Mouse (Mus musculus): ENCODE measurements around the gene Gpx3. TPM values are rescaled to one million over a fixed set of nuclear protein-coding genes. Genes with fewer than 3 reads are reported as not detected.
A peak's percentile ranks its signal among the peaks of the same experiment; 100 is the strongest.

Gpx3 gene
- total and polyA plus RNA-seq, 2 experiments from 2014 or later: 16.0 to 44.0 TPM

DNA sequence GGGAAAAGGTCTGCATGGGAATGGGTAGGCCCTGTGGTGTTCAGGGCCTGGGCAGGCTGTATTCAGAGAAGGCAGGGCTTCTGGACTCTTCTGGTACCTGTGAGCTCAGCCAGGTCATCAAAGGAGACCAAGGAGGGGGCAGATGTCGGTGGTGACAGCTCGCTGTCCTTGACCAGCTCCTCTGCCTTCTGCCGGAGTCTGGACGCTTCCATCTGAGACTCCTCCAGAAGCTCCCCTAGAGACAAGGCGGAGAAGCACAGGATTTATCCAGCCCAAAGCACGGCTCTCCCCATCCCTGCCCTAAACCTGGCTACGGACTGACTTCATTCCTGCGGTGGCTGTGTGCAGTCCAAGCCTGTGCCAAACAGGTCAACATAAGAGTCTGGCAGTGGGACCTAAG lies 37.2 kb downstream of the Gpx3 start:
- no peak overlapping the region for H3K9ac ChIP-seq
- H3K36me3 ChIP-seq (ENCODE audit: insufficient read depth): peaks cover 3% of the 10 kb centered on the region; the same call in 1 of the 2 replicates
- H3K9me3 ChIP-seq (ENCODE audit: low read length): no peaks in the 10 kb centered on the region
- 88% methylated on average over 8 of the region's 8 CpGs for WGBS
- no peaks in the 10 kb centered on the region for H3K4me1 ChIP-seq (ENCODE audit: insufficient read depth)
- no peak overlapping the region for H3K4me3 ChIP-seq (ENCODE audit: low read depth, low read length)
- no peak for TF ChIP-seq CTCF (IDR thresholded peaks at IDR 0.05; ENCODE audit: low read depth)
- H3K4me2 ChIP-seq (ENCODE audit: low read depth): no peak overlapping the region
- ATAC-seq: no peak
- DNase-seq: no peak
- H3K27me3 ChIP-seq (ENCODE audit: insufficient read depth, low read length): no peaks in the 10 kb centered on the region
- H3K27ac ChIP-seq (ENCODE audit: low read depth, low read length): no peak overlapping the region

DNA sequence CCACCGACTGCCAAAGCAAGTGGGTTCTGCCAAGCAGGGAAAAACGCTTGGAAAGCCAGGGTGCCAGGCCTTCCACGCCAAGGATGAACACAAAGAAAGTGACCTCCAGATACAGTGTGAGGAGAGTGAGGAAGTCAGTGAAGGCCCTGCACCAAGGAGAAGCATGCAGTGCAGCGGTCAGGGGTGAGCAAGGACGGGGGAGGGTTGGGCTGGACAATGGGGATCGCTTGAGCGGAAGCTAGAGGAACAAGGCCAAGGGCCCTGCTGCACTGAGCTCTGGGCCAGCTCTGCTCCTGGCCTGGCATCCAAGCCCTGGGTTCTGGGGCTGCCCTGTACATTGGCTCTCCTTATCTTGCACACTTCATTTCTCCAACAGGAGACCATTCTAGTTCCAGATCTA lies 37.8 kb downstream of the Gpx3 start:
- Histone ChIP-seq H3K4me1 (ENCODE audit: insufficient read depth) (no peaks in the 10 kb centered on the region), H3K4me3 (ENCODE audit: low read depth, low read length) (no peak overlapping the region), H3K36me3 (ENCODE audit: insufficient read depth) (peaks cover 3% of the 10 kb centered on the region; the same call in 1 of the 2 replicates), H3K27me3 (ENCODE audit: insufficient read depth, low read length) (no peaks in the 10 kb centered on the region), H3K9me3 (ENCODE audit: low read length) (no peaks in the 10 kb centered on the region), H3K27ac (ENCODE audit: low read depth, low read length) (no peak overlapping the region), H3K9ac (no peak overlapping the region), H3K4me2 (ENCODE audit: low read depth) (no peak overlapping the region)
- DNase-seq: no peak
- WGBS: 74% methylated on average over 7 of the region's 7 CpGs
- ATAC-seq: no peak
- no peak for TF ChIP-seq CTCF (IDR thresholded peaks at IDR 0.05; ENCODE audit: low read depth)

DNA sequence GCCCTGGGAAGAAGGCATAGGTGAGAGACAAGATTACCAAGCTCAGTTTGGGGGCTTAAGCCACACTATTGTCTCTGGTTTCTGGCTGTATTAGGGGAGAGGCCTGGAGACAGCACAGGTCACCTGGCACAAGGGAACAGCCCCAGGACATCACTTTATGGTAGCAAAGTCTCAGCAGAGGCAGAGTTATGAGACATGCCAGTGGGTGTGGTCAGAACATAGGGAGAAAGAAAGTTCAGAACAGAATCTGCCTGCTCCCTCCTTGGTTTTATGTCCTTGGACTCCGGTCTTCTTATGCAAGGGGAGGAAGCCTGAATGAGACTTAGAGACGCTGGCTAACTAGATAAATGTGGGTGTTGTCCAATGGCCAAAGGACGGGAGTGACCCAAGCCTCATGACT lies 42.4 kb downstream of the Gpx3 start:
- no peak for TF ChIP-seq CTCF (IDR thresholded peaks at IDR 0.05; ENCODE audit: low read depth)
- no peaks in the 10 kb centered on the region for H3K27me3 ChIP-seq (ENCODE audit: insufficient read depth, low read length)
- H3K4me3 ChIP-seq (ENCODE audit: low read depth, low read length): no peak overlapping the region
- H3K4me2 ChIP-seq (ENCODE audit: low read depth): no peak overlapping the region
- no peak for DNase-seq
- no peaks in the 10 kb centered on the region for H3K36me3 ChIP-seq (ENCODE audit: insufficient read depth)
- no peak overlapping the region for H3K27ac ChIP-seq (ENCODE audit: low read depth, low read length)
- no peaks in the 10 kb centered on the region for H3K9me3 ChIP-seq (ENCODE audit: low read length)
- ATAC-seq: no peak
- H3K9ac ChIP-seq: no peak overlapping the region
- 88% methylated on average over 3 of the region's 3 CpGs for WGBS
- no peaks in the 10 kb centered on the region for H3K4me1 ChIP-seq (ENCODE audit: insufficient read depth)

DNA sequence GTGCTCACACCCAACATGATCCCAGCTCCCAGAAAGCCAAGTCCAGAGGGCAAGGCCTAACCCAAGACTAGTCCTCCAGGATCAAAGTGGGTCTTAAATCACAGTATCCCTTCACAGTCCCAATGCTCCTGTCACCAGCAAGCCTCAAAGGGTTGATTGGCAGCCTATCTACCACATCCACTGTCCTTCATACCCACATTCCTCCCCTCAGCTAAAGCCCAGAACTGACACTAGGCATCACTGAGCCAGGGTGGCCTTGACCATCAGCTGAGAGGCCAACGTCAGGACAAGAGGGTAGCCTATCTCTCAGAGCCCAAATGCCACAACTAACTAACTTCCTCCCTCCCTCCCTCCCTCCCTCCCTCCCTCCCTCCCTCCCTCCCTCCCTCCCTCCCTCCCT lies 47.5 kb downstream of the Gpx3 start:
- Histone ChIP-seq H3K4me3 (ENCODE audit: low read depth, low read length) (no peak overlapping the region), H3K36me3 (ENCODE audit: insufficient read depth) (no peaks in the 10 kb centered on the region), H3K27ac (ENCODE audit: low read depth, low read length) (no peak overlapping the region), H3K27me3 (ENCODE audit: insufficient read depth, low read length) (no peaks in the 10 kb centered on the region), H3K4me2 (ENCODE audit: low read depth) (no peak overlapping the region), H3K9ac (no peak overlapping the region), H3K9me3 (ENCODE audit: low read length) (no peaks in the 10 kb centered on the region), H3K4me1 (ENCODE audit: insufficient read depth) (0 out of 2 replicates have a peak, but pooled peaks cover 6% of the 10 kb centered on the region)
- no peak for ATAC-seq
- DNase-seq: no peak
- 86% methylated on average over 1 of the region's 1 CpGs for WGBS
- TF ChIP-seq CTCF (IDR thresholded peaks at IDR 0.05; ENCODE audit: low read depth): no peak

DNA sequence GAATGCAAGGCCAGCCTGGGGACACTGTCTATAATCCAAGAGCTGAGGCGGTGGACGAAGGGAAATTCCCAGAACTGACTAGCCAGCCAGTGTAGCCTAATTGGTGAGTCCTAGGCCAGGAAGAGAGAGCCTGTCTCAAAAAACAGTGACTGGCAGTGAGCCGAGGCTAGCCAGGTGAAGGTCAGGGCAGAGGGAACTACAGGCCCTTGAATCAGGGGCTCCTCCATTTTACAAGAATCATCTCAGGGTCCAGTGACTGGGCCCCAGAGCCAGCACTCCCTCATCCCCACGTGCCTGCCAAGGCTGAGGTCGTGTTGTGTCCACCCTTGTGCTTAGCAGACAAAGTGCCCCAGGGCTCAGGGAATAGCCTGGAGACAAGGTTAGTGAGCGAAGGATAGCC lies 48.4 kb downstream of the Gpx3 start:
- H3K9me3 ChIP-seq (ENCODE audit: low read length): no peaks in the 10 kb centered on the region
- no peaks in the 10 kb centered on the region for H3K36me3 ChIP-seq (ENCODE audit: insufficient read depth)
- 0 out of 2 replicates have a peak, but pooled peaks cover 6% of the 10 kb centered on the region for H3K4me1 ChIP-seq (ENCODE audit: insufficient read depth)
- H3K4me3 ChIP-seq (ENCODE audit: low read depth, low read length): no peak overlapping the region
- no peak for DNase-seq
- 83% methylated on average over 6 of the region's 6 CpGs for WGBS
- no peak overlapping the region for H3K27ac ChIP-seq (ENCODE audit: low read depth, low read length)
- TF ChIP-seq CTCF (IDR thresholded peaks at IDR 0.05; ENCODE audit: low read depth): no peak
- H3K9ac ChIP-seq: no peak overlapping the region
- no peak for ATAC-seq
- no peaks in the 10 kb centered on the region for H3K27me3 ChIP-seq (ENCODE audit: insufficient read depth, low read length)
- H3K4me2 ChIP-seq (ENCODE audit: low read depth): no peak overlapping the region

DNA sequence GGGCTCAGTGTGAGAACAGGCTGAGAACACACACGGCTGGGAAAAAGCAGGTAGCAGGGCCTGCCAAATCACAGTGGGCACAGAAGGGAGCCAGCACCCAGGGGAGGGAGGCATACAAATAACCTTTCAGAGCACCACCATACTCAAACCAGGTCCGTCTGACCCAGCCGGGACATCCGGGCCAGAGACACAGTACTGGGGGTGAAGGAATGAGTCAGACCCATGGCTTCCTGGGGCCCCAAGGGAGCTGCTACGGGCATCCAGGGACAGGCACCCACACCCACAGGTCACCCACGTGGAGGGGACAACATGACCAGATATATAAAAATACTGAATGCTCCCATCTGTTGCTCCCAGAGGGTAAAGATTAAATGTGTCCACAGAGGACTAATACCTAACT lies 50.4 kb downstream of the Gpx3 start:
- Histone ChIP-seq H3K27me3 (ENCODE audit: insufficient read depth, low read length) (no peaks in the 10 kb centered on the region), H3K4me2 (ENCODE audit: low read depth) (no peak overlapping the region), H3K4me1 (ENCODE audit: insufficient read depth) (0 out of 2 replicates have a peak, but pooled peaks cover 6% of the 10 kb centered on the region), H3K9ac (no peak overlapping the region), H3K27ac (ENCODE audit: low read depth, low read length) (no peak overlapping the region), H3K4me3 (ENCODE audit: low read depth, low read length) (no peak overlapping the region), H3K9me3 (ENCODE audit: low read length) (no peaks in the 10 kb centered on the region), H3K36me3 (ENCODE audit: insufficient read depth) (no peaks in the 10 kb centered on the region)
- WGBS: 80% methylated on average over 6 of the region's 6 CpGs
- TF ChIP-seq CTCF (IDR thresholded peaks at IDR 0.05; ENCODE audit: low read depth): no peak
- DNase-seq (no peak), ATAC-seq (no peak)

DNA sequence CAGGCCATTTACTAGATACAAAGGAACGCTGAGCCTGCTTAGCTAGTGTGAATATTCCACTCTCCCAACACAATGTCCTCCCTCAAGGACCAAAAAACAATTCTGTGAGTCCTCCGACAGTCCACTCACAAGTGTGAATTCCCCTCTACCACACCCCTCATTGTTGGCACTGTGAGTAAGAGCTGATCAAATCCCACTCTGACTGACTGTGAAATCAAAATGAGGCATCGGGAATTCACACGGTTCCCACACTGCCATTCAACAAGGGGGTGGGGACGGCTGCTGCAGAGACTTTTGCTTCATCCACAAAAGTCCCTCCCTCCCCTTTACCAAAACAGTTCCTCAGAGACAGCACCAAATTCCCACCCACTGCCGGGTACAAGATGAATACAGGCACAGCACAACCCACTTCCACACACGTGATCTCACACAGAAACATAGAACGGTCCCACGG lies 51.8 kb downstream of the Gpx3 start:
- ATAC-seq: no peak
- no peaks in the 10 kb centered on the region for H3K27me3 ChIP-seq (ENCODE audit: insufficient read depth, low read length)
- peak overlapping the region; percentile 5; the same call in 1 of the 2 replicates for H3K4me2 ChIP-seq (ENCODE audit: low read depth)
- no peak for DNase-seq
- no peaks in the 10 kb centered on the region for H3K9me3 ChIP-seq (ENCODE audit: low read length)
- H3K36me3 ChIP-seq (ENCODE audit: insufficient read depth): no peaks in the 10 kb centered on the region
- 0 out of 2 replicates have a peak, but pooled peaks cover 6% of the 10 kb centered on the region for H3K4me1 ChIP-seq (ENCODE audit: insufficient read depth)
- whole genome bisulfite sequencing: 26% methylated on average over 9 of the region's 9 CpGs
- H3K27ac ChIP-seq (ENCODE audit: low read depth, low read length): no peak overlapping the region
- no peak overlapping the region for H3K9ac ChIP-seq
- no peak for TF ChIP-seq CTCF (IDR thresholded peaks at IDR 0.05; ENCODE audit: low read depth)
- no peak overlapping the region for H3K4me3 ChIP-seq (ENCODE audit: low read depth, low read length)
